Mouse (Mus musculus) heart, embryonic 14.5 days (tissue): ENCODE data around the gene Usp21. TPM values are rescaled to one million over a fixed set of nuclear protein-coding genes. Genes with fewer than 3 reads are reported as not detected.
A peak's percentile ranks its signal among the peaks of the same experiment; 100 is the strongest.

Experiments
- ATAC-seq: fragments of 200-750 bp; cut with Nextera tagmentation; 2 replicates; pipeline ENCODE4 v1.8.0; 2017; ENCODE audit warnings: low read depth, moderate TSS enrichment; ENCODE audit not compliant: insufficient number of reproducible peaks, insufficient read depth, low FRiP score
- H3K27ac ChIP-seq, 2 experiments: fragments of 200-500 bp in 1 of 2; fragments of 300-500 bp in 1 of 2; sonication (generic) in 1 of 2; replicated peaks in 1 of 2; 2 replicates each; pipeline ENCODE4 v1.5.1; 2012 to 2014; ENCODE audit warnings: low read depth in 2 of 2, low read length in 2 of 2, control low read depth in 1 of 2, mild to moderate bottlenecking in 1 of 2, mixed read lengths in 1 of 2; ENCODE audit not compliant: control insufficient read depth in 1 of 2, insufficient read depth in 1 of 2
- H3K27me3 ChIP-seq: fragments of 300-500 bp; sonication (generic); 2 replicates; pipeline ENCODE4 v1.6.1; 2014; ENCODE audit warnings: mild to moderate bottlenecking, low read length, control low read depth; ENCODE audit not compliant: control insufficient read depth, insufficient read depth
- H3K36me3 ChIP-seq: fragments of 300-500 bp; sonication (generic); 2 replicates; pipeline ENCODE4 v1.6.1; 2014; ENCODE audit warnings: mild to moderate bottlenecking, control low read depth, low read length, mixed read lengths; ENCODE audit not compliant: control insufficient read depth, insufficient read depth
- H3K4me1 ChIP-seq, 2 experiments: fragments of 200-500 bp in 1 of 2; fragments of 300-500 bp in 1 of 2; sonication (generic) in 1 of 2; 2 replicates each; pipeline ENCODE4 v1.6.1; 2012 to 2014; ENCODE audit warnings: low read length in 2 of 2, control low read depth in 1 of 2, mixed read lengths in 1 of 2; ENCODE audit not compliant: control insufficient read depth in 2 of 2, insufficient read depth in 2 of 2
- H3K4me2 ChIP-seq: fragments of 300-500 bp; sonication (generic); 2 replicates; pipeline ENCODE4 v1.6.1; 2014; ENCODE audit warnings: mild to moderate bottlenecking, low read length
- H3K4me3 ChIP-seq, 2 experiments: fragments of 200-500 bp in 1 of 2; fragments of 300-500 bp in 1 of 2; sonication (generic) in 1 of 2; 2 replicates each; pipeline ENCODE4 v1.5.1; 2012 to 2014; ENCODE audit warnings: low read length in 2 of 2, mild to moderate bottlenecking in 2 of 2, control low read depth in 1 of 2, low read depth in 1 of 2, moderate library complexity in 1 of 2; ENCODE audit not compliant: control insufficient read depth in 1 of 2, insufficient read depth in 1 of 2
- H3K9ac ChIP-seq: fragments of 300-500 bp; sonication (generic); 2 replicates; pipeline ENCODE4 v1.6.1; 2014; ENCODE audit warnings: mild to moderate bottlenecking, low read length
- H3K9me3 ChIP-seq: fragments of 300-500 bp; sonication (generic); 2 replicates; pipeline ENCODE4 v1.6.1; 2016; ENCODE audit warnings: low read length, control low read depth; ENCODE audit not compliant: control insufficient read depth
- WGBS: fragments of 180-500 bp; shearing (Covaris S2); extraction: QIAGEN DNeasy Blood & Tissue Kit; methylation state at CpG from one replicate; pipeline ENCODE4 v1.1.7; 2014; 5-methylcytosine and 5-hydroxymethylcytosine counted together
- polyA plus RNA-seq: library from polyadenylated mRNA; unstranded; fragments of >200 nt; fragmentation: Nextera tagmentation; extraction: Ambion mirVana; gene quantifications from 2 replicates; pipeline ENCODE4 v1.2.1, GENCODE M21; 2014

Usp21 gene
- polyA plus RNA-seq, 1 experiment from 2014 or later: 45.5 TPM

DNA sequence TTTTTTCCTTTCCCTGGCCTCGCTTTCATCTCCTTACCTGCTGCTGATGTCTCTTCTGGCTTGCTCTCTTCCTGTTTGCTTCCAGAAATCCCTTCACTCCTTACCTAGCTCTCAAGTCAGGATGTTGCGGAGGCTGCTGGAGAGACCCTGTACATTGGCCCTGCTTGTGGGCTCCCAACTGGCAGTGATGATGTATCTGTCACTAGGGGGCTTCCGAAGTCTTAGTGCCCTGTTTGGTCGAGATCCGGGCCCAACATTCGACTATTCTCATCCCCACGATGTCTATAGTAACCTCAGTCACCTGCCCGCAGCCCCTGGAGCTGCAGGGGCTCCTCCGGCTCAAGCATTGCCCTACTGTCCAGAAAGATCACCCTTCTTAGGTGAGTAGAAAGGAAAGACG, 16.2 kb downstream of the Usp21 start:
- Histone ChIP-seq H3K36me3 (peaks cover 44% of the 10 kb centered on the region), H3K27me3 (no peaks in the 10 kb centered on the region), H3K4me3 (no peak overlapping the region), H3K9me3 (no peaks in the 10 kb centered on the region), H3K9ac (no peak overlapping the region), H3K27ac (0 out of 4 replicates have a peak overlapping the region, but pooled peaks of 1 of the 2 experiments have one; percentile 26), H3K4me2 (peak overlapping the region; percentile 82), H3K4me1 (peaks cover 6 to 17% of the 10 kb centered on the region in 2 experiments; a peak in 3 of 4 replicates)
- no peak for ATAC-seq
- WGBS: 61% methylated on average over 10 of the region's 10 CpGs

DNA sequence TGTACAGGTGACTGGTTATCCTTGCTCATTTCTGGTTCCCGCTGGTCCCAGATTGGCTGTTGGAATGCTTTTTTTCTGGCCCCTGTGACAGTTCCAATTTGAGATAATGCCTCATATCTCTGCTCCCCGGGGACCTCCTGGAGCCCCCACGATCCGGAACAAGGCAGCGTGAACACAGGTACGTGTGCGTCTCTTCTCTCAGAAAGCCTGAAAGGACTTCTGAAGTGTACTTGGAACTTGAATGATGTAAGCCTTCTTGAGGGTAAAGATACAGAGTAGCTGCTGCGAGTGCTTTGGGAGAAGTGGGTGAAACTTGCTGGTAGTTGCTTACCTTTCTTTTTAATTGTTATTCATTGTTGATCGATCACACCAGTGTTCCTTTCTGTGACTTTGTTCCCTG, 16.6 kb downstream of the Usp21 start:
- H3K9ac ChIP-seq: peak overlapping the region; percentile 88
- H3K36me3 ChIP-seq: peaks cover 40% of the 10 kb centered on the region
- H3K4me1 ChIP-seq: peaks cover 6 to 17% of the 10 kb centered on the region in 2 experiments; a peak in 3 of 4 replicates
- no peak overlapping the region for H3K27ac ChIP-seq
- peak overlapping the region; percentile 77 for H3K4me3 ChIP-seq
- 36% methylated on average over 9 of the region's 9 CpGs for WGBS
- no peak for ATAC-seq
- no peaks in the 10 kb centered on the region for H3K27me3 ChIP-seq
- H3K4me2 ChIP-seq: peak overlapping the region; percentile 82
- H3K9me3 ChIP-seq: no peaks in the 10 kb centered on the region

DNA sequence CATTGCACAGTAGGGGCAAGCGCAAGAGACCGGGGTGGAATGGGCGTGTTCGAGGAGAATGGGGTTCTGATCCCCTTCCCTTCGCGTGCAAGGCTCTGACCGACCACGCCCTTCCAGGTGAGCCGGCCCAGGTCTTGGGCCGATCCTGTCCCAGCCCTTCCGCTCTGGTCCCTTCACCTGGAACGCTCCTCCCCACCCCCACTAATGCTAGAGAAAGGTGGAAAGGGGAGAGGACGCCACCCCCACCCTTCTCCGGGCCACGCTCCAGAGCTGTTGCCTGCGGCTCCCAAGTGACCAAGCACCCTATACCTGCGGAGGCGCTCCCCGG, 17.3 kb downstream of the Usp21 start:
- H3K4me3 ChIP-seq: peak overlapping the region; percentile 77
- ATAC-seq: peak; percentile 67
- H3K27ac ChIP-seq: 0 out of 4 replicates have a peak overlapping the region, but pooled peaks of 1 of the 2 experiments have one; percentile 68
- H3K9ac ChIP-seq: peak overlapping the region; percentile 88
- no peaks in the 10 kb centered on the region for H3K27me3 ChIP-seq
- under 1% methylated on average over 17 of the region's 19 CpGs for WGBS
- no peaks in the 10 kb centered on the region for H3K9me3 ChIP-seq
- peaks cover 33% of the 10 kb centered on the region for H3K36me3 ChIP-seq
- peak overlapping the region; percentile 82 for H3K4me2 ChIP-seq
- H3K4me1 ChIP-seq: peaks cover 6 to 17% of the 10 kb centered on the region in 2 experiments; a peak in 3 of 4 replicates

DNA sequence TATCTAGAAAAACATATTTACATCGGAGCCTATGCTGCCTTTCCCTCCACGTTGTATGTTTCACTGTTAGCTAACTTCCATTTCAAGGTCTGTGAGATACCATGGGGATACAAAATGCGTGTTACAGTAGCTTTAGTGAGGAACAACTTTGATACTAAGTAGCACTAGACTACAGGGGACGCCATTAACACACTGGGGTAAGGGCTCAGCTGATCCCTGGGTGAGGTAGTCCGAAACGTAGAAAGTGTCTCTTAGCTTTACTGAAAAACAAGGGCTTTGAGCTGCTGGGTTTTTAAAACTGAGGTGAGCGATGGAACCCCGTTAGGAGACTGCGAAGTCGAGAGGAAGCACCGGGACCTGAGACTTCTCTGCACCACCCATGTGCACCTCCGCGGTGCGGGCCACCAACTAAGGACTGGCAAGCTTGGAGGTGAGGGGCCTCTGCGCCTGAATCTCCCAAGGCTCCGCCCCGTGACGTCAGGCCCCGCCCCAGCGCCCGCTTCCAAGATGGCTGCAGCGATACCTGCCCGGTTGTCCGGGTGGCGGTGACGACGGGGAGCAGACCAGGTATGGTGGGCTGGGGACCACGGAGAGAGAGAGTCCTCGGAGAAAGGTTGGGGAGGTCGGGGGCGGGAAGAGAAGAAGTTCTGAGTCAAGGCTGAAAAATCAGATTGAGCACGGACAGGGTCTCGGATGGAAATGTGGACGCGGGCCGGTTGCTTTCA, 17.8 kb downstream of the Usp21 start, which contains the start of gene B4galt3:
Gene B4galt3 (plus strand): TSS at position 481 of the 725 bp plus-strand sequence.
- Histone ChIP-seq H3K9me3 (no peaks in the 10 kb centered on the region), H3K4me2 (peak within 1 kb of the TSS; percentile 82), H3K27me3 (no peaks in the 10 kb centered on the region), H3K9ac (peak within 1 kb of the TSS; percentile 88), H3K36me3 (peaks cover 28% of the 10 kb centered on the region), H3K4me1 (peaks cover 6 to 17% of the 10 kb centered on the region in 2 experiments; a peak in 3 of 4 replicates), H3K4me3 (peak within 1 kb of the TSS; percentile 77), H3K27ac (peak within 1 kb of the TSS; percentile 61 to 68)
- peak; percentile 90 for ATAC-seq
- WGBS: 4% methylated on average over 36 of the region's 36 CpGs

DNA sequence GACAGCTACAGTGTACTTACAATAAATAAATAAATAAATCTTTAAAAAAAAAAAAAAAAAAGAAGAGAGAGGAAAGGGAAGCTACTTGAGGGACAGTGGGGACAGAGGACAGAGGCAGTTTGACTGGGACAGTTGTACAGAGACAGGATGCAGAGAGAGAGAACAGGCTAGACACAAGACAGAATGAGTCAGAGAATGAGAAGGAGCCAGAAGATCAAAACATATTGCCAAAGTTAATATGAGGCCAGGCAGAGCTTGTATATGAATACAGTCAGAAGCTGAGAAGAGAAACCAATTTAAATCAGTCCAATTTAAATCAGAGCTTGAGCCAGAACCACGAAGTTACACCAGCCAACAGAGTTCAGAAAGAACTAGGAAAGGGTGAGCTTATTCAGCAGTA, 19.4 kb downstream of the Usp21 start:
- Histone ChIP-seq H3K4me2 (no peak overlapping the region), H3K27me3 (no peaks in the 10 kb centered on the region), H3K4me1 (peaks cover 6 to 22% of the 10 kb centered on the region in 2 experiments; a peak in 3 of 4 replicates), H3K9me3 (no peaks in the 10 kb centered on the region), H3K4me3 (no peak overlapping the region), H3K9ac (no peak overlapping the region), H3K27ac (no peak overlapping the region), H3K36me3 (peaks cover 11% of the 10 kb centered on the region)
- no peak for ATAC-seq
- WGBS: 63% methylated on average over 1 of the region's 1 CpGs

DNA sequence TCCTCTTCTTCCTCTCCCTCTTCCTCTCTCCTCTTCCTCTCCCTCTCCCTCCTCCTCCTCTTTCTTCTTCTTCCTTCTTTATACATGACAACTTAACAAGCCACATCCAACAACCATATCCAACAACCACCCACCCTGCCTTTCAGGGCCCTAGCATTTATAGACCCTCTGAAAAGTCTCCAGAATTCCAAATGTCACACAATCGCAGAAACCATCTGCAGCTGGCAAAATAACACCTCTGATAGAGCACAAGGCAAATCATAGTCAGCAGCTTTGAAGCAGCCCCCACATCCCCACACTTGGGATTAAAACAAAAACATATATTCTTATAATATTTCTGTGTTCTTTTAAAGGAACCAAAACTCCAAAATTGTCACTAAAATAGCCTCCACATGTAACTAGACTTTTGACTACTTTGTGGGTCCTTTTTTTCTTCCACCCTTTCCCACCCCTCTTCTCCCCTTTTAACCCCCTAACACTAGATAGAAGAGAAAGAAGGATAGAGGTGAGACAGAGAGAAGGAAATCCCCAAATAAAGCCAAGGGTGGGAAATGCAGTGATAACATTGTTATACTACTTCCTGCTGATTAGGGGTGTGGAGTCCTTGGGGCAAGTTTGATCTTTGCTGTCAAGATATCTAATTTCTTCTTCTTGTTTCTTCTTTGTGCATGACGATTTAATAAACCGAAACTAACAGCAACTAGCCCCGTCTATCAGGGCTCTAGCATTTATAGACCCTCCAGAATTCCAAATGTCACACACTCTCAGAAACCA, 21.6 kb downstream of the Usp21 start:
- no peaks in the 10 kb centered on the region for H3K36me3 ChIP-seq
- H3K4me2 ChIP-seq: no peak overlapping the region
- WGBS: 60% methylated on average over 4 of the region's 4 CpGs
- H3K4me1 ChIP-seq: peaks cover 5 to 22% of the 10 kb centered on the region in 2 experiments
- no peak for ATAC-seq
- no peak overlapping the region for H3K4me3 ChIP-seq
- H3K9me3 ChIP-seq: no peaks in the 10 kb centered on the region
- peak overlapping the region in 1 of 2 experiments; percentile 37; a peak in 1 of 4 replicates for H3K27ac ChIP-seq
- no peak overlapping the region for H3K9ac ChIP-seq
- H3K27me3 ChIP-seq: no peaks in the 10 kb centered on the region

DNA sequence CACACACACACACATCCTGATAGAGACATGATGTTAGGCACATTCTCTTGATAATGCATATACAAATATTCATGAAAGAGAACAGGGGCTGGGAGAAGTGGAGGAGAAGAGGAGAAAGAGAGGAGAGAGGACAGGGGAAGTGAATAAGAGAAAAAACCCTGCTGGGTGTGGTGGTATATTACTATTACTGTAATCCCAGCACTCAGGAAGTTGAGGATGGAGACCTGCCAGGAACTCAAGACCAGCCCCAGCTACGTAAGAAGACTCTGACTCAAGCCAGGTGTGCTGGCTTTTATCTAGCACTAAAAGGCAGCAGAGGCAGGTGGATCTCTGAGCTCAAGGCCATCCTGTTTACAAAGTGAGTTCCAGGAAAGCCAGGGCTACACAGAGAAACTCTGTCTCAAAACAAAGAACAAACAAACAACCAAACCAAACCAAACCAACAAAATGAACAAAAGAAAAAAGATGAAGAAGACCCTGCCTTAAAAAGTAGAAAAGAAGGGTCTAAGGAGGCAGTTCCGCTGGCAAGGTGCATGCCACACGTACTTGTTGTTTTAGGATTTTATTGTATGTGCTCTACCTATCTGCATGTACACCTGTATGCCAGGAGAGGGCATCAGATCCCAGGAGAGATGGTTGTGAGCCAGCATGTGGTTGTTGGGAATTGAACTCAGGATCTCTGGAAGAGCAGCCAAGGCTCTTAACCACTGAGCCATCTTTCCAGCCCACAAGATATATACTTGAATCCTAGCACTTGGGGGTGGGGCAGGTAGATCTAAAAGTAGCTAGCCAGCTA, 23.9 kb downstream of the Usp21 start:
- H3K4me2 ChIP-seq: peak overlapping the region; percentile 60
- no peaks in the 10 kb centered on the region for H3K9me3 ChIP-seq
- no peaks in the 10 kb centered on the region for H3K36me3 ChIP-seq
- no peak overlapping the region for H3K4me3 ChIP-seq
- ATAC-seq: no peak
- no peak overlapping the region; the same call in 1 of the 2 replicates for H3K9ac ChIP-seq
- peaks cover 3 to 13% of the 10 kb centered on the region in 2 experiments for H3K4me1 ChIP-seq
- H3K27ac ChIP-seq: peak overlapping the region; percentile 85 to 97
- no peaks in the 10 kb centered on the region for H3K27me3 ChIP-seq
- 83% methylated on average over 3 of the region's 3 CpGs for WGBS
